ENCODE assay signal across 25 mouse cellular contexts in the genomic region with DNA sequence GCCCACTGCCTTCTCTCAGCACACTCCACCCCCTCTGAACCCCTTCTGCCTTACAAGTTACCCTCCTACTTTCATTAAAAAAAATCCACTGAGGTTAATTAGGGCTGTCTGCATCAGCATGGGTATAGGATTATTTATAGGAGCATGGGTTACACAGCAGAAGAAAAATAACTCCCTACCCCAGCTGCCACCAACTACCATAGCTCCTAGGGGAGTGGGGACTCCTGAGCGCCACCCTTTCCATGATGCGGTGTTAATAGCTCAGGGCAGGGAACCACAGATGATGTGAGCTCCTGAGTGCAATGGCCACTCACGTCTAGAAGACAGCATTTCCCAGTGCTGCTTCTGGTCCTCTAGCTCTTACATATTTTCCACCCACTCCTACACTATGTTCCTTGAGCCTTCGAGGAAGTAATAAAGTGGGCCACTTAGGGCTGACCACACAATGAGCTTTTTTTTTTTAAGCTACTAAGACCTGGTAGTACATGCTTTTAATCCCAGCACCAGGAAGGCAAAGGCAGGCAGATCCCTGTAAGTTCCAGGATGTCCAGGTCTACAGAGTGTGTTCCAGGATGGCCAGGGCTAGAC. TPM values are rescaled to one million over a fixed set of nuclear protein-coding genes. Genes with fewer than 3 reads are reported as not detected.
A peak's percentile ranks its signal among the peaks of the same experiment; 100 is the strongest.
DNase-seq lines count a peak whose midpoint lies in the region; ATAC-seq and TF ChIP-seq lines count a peak whose summit lies in the region.
"Had no signal": no experiment of that assay in that cellular context is flagged by ENCODE, and none has a peak within 500 bp of the region (broad histone marks: within the 10 kb centered on the region; RNA-seq: fewer than 3 reads in every experiment).

No protein-coding gene starts in this region.

- no peak for ATAC-seq in heart, embryonic 15.5 days (replicated peaks; ENCODE audit: insufficient number of reproducible peaks, insufficient read depth, low FRiP score, low read depth)
- ATAC-seq in kidney, postnatal 0 days (replicated peaks; ENCODE audit: low FRiP score, low read depth): no peak
- ATAC-seq in lung, embryonic 16.5 days (ENCODE audit: low read depth): no peak
- ATAC-seq: forebrain, embryonic 14.5 days; midbrain, embryonic 16.5 days; Patski had no signal

- DNase-seq in heart, postnatal 25 days (ENCODE audit: low spot score): no peak
- no peak for DNase-seq in kidney, postnatal 0 days (ENCODE audit: low spot score)
- no peak for DNase-seq in kidney, adult 2 months
- no peak for DNase-seq in lung, postnatal 4 days
- peak; percentile 55 for DNase-seq in lung, postnatal 36 days
- DNase-seq in thymus, postnatal 10 days (ENCODE audit: low spot score in 2 of 2): no peak
- DNase-seq: adrenal gland, adult 8-10 months; B cell, adult 2 months; cerebellum, adult 18-20 months; cerebellum, postnatal 14 days; heart, postnatal 14 days; kidney, adult 11 months; layer of hippocampus, adult 9-11 months; thymus, postnatal 14 days had no signal

- no peak for TF ChIP-seq POLR2A in kidney, adult 2 months (IDR thresholded peaks at IDR 0.05; ENCODE audit: low read depth, low read length)

- H3K4me1 ChIP-seq in heart, embryonic 15.5 days (replicated peaks): peaks cover 62% of the 10 kb centered on the region
- H3K4me1 ChIP-seq in kidney, postnatal 0 days (replicated peaks; ENCODE audit: insufficient read depth, low read length): peaks cover 27% of the 10 kb centered on the region
- H3K4me1 ChIP-seq in kidney, adult 2 months (ENCODE audit: control insufficient read depth, insufficient read depth, low read length): peaks cover 12% of the 10 kb centered on the region
- H3K4me1 ChIP-seq in lung, embryonic 16.5 days (replicated peaks; ENCODE audit: control insufficient read depth, insufficient read depth, low read length): peaks cover 60% of the 10 kb centered on the region

- intact Hi-C loops in heart, postnatal 25 days (cut with DNase I): loop anchor here (5.0 kb wide), 1 partner anchor 53 kb away; no protein-coding TSS in a partner anchor

- H3K9ac ChIP-seq in heart, embryonic 15.5 days: no peak overlapping the region
- no peak overlapping the region for H3K9ac ChIP-seq in kidney, postnatal 0 days (ENCODE audit: low read depth, low read length)
- no peak overlapping the region for H3K9ac ChIP-seq in lung, embryonic 16.5 days (ENCODE audit: low read length)
- H3K9ac ChIP-seq: embryonic facial prominence, embryonic 13.5 days; hindbrain, embryonic 13.5 days; limb, embryonic 15.5 days had no signal

- 65% methylated on average over 4 of the region's 4 CpGs for WGBS in heart, embryonic 15.5 days
- 47% methylated on average over 4 of the region's 4 CpGs for WGBS in kidney, postnatal 0 days
- WGBS in kidney, adult 2 months: 60% methylated on average over 4 of the region's 4 CpGs
- WGBS in lung, embryonic 16.5 days: 57% methylated on average over 4 of the region's 4 CpGs

- no peaks in the 10 kb centered on the region for H3K9me3 ChIP-seq in heart, embryonic 15.5 days (replicated peaks)
- H3K9me3 ChIP-seq in kidney, postnatal 0 days (replicated peaks; ENCODE audit: low read length): no peaks in the 10 kb centered on the region
- no peaks in the 10 kb centered on the region for H3K9me3 ChIP-seq in lung, embryonic 16.5 days (ENCODE audit: control insufficient read depth, low read length)
- H3K9me3 ChIP-seq: embryonic facial prominence, embryonic 13.5 days; G1E; hindbrain, embryonic 13.5 days; limb, embryonic 15.5 days had no signal

- H3K36me3 ChIP-seq in heart, embryonic 15.5 days: 0 out of 2 replicates have a peak, but pooled peaks cover 3% of the 10 kb centered on the region
- H3K36me3 ChIP-seq in kidney, postnatal 0 days (ENCODE audit: insufficient read depth, low read length): peaks cover 5% of the 10 kb centered on the region; the same call in 1 of the 2 replicates
- H3K36me3 ChIP-seq in kidney, adult 2 months (ENCODE audit: control insufficient read depth, insufficient read depth, low read length): no peaks in the 10 kb centered on the region
- H3K36me3 ChIP-seq in lung, embryonic 16.5 days (ENCODE audit: control insufficient read depth, insufficient read depth, low read length): peaks cover 4% of the 10 kb centered on the region; the same call in 1 of the 2 replicates
- H3K36me3 ChIP-seq: G1E; hindbrain, embryonic 13.5 days had no signal

- no peak overlapping the region for H3K4me3 ChIP-seq in heart, embryonic 15.5 days
- no peak overlapping the region for H3K4me3 ChIP-seq in kidney, postnatal 0 days (replicated peaks; ENCODE audit: low read depth, low read length)
- no peak overlapping the region for H3K4me3 ChIP-seq in kidney, adult 2 months (ENCODE audit: insufficient read depth, low read depth, low read length)
- no peak overlapping the region for H3K4me3 ChIP-seq in lung, embryonic 16.5 days (ENCODE audit: low read length)
- H3K4me3 ChIP-seq: embryonic facial prominence, embryonic 13.5 days; hindbrain, embryonic 13.5 days; limb, embryonic 15.5 days had no signal

- H3K27ac ChIP-seq in heart, embryonic 15.5 days: peak overlapping the region; percentile 65
- H3K27ac ChIP-seq in kidney, postnatal 0 days: peak overlapping the region; percentile 0; the same call in 1 of the 2 replicates
- H3K27ac ChIP-seq in kidney, adult 2 months (ENCODE audit: insufficient read depth, low read depth, low read length): no peak overlapping the region
- peak overlapping the region; percentile 90 for H3K27ac ChIP-seq in lung, embryonic 16.5 days (ENCODE audit: low read length)
- H3K27ac ChIP-seq: embryonic facial prominence, embryonic 13.5 days; hindbrain, embryonic 13.5 days; limb, embryonic 15.5 days had no signal

- no peak for TF ChIP-seq CTCF in kidney, postnatal 0 days (IDR thresholded peaks at IDR 0.05; ENCODE audit: low read depth)
- no peak for TF ChIP-seq CTCF in kidney, adult 2 months (conservative IDR thresholded peaks at IDR 0.05; ENCODE audit: insufficient read depth, insufficient read length, low read depth, low read length)

- no peak overlapping the region for H3K4me2 ChIP-seq in heart, embryonic 15.5 days
- H3K4me2 ChIP-seq in kidney, postnatal 0 days (ENCODE audit: low read length): no peak overlapping the region
- H3K4me2 ChIP-seq in lung, embryonic 16.5 days (ENCODE audit: low read depth, low read length): no peak overlapping the region
- H3K4me2 ChIP-seq: embryonic facial prominence, embryonic 13.5 days; hindbrain, embryonic 13.5 days; limb, embryonic 15.5 days had no signal

- no peaks in the 10 kb centered on the region for H3K27me3 ChIP-seq in heart, embryonic 15.5 days
- H3K27me3 ChIP-seq in kidney, postnatal 0 days (ENCODE audit: insufficient read depth, low read length): no peaks in the 10 kb centered on the region
- H3K27me3 ChIP-seq in kidney, adult 2 months (replicated peaks; ENCODE audit: control insufficient read depth, insufficient read depth, low read length): no peaks in the 10 kb centered on the region
- H3K27me3 ChIP-seq in lung, embryonic 16.5 days (ENCODE audit: control insufficient read depth, insufficient read depth, low read depth, low read length): no peaks in the 10 kb centered on the region
- H3K27me3 ChIP-seq: CH12.LX; embryonic facial prominence, embryonic 13.5 days; hindbrain, embryonic 13.5 days; limb, embryonic 15.5 days; Patski had no signal

RNA-seq across cellular contexts. Expression of a gene that starts 44.9 kb away (rescaled TPM):
- polyA plus RNA-seq in heart, embryonic 15.5 days (2015; fragmentation: Nextera tagmentation; extraction: Ambion mirVana): 70.7 and 72.1 TPM in 2 replicates
- total RNA-seq in heart, postnatal 25 days (2021): 100 to 1,000 TPM in 1 of 2 experiments, 10 to 100 TPM in 1; 95.9 to 104 TPM
- 156 and 166 TPM in 2 replicates for polyA plus RNA-seq in kidney, postnatal 0 days (2015; fragmentation: Nextera tagmentation; extraction: Ambion mirVana)
- 278 and 374 TPM in 2 replicates for polyA plus RNA-seq in kidney, adult 2 months (2012; rRNA removed)
- 126 and 134 TPM in 2 replicates for polyA plus RNA-seq in lung, embryonic 16.5 days (2015; fragmentation: Nextera tagmentation; extraction: Ambion mirVana)

RNA-seq across cellular contexts. Expression of a gene that starts 55.9 kb away (rescaled TPM):
- 0.01 TPM in 1 of 2 replicates, not detected in the other for polyA plus RNA-seq in heart, embryonic 15.5 days (2015; fragmentation: Nextera tagmentation; extraction: Ambion mirVana)
- under 1 TPM; 0.05 to 0.06 TPM for total RNA-seq in heart, postnatal 25 days (2021)
- 0.05 TPM in 1 of 2 replicates, not detected in the other for polyA plus RNA-seq in kidney, postnatal 0 days (2015; fragmentation: Nextera tagmentation; extraction: Ambion mirVana)
- 0.03 and 0.04 TPM in 2 replicates for polyA plus RNA-seq in kidney, adult 2 months (2012; rRNA removed)
- 0.03 and 0.13 TPM in 2 replicates for polyA plus RNA-seq in lung, embryonic 16.5 days (2015; fragmentation: Nextera tagmentation; extraction: Ambion mirVana)
- total RNA-seq: megakaryocyte-erythroid progenitor cell, adult 5-6 weeks had no signal
